Mouse (Mus musculus) left cerebral cortex, postnatal 36 days (tissue): ENCODE data around the gene Myo6. TPM values are rescaled to one million over a fixed set of nuclear protein-coding genes. Genes with fewer than 3 reads are reported as not detected.
"Not testable (repeated sequence)": the region's sequence is repeated elsewhere in the genome, so short reads cannot be mapped to it uniquely, and the experiment has no call there.

Experiments
- DNase-seq, 2 experiments: peaks; one replicate each; pipeline ENCODE4 v3.0.0; 2021 to 2022; ENCODE audit warnings: low spot score in 2 of 2, mixed read lengths in 1 of 2
- intact Hi-C: fragments of 180-260 bp; cut with DNase I; formaldehyde crosslinking; loops from one replicate; pipeline ENCODE4 v1.15.1; 2025
- total RNA-seq, 2 experiments: library from RNA; stranded (reverse); gene quantifications; 2 replicates each; pipeline ENCODE4 v1.2.3; 2021

Myo6 gene
- total RNA-seq, 2 experiments from 2014 or later = 59.6 to 70.8 TPM

GRCm38 (mm10) chr9:80280724-80281123, 115.9 kb downstream of the Myo6 start:
- DNase-seq = no peak
- intact Hi-C loops = no loop called here

- intact Hi-C loops = no loop called here
- no peak for DNase-seq
Measured at GRCm38 (mm10) chr9:80282426-80282825, 117.6 kb downstream of the Myo6 start.

GRCm38 (mm10) chr9:80284539-80285174, 119.8 kb downstream of the Myo6 start:
- DNase-seq = no peak
- intact Hi-C loops = no loop called here

GRCm38 (mm10) chr9:80286845-80287244, 122.0 kb downstream of the Myo6 start:
- intact Hi-C loops = no loop called here
- no peak for DNase-seq

- intact Hi-C loops = no loop called here
- no peak for DNase-seq
Measured at GRCm38 (mm10) chr9:80293056-80293584, 128.3 kb downstream of the Myo6 start.

- intact Hi-C loops = no loop called here
- DNase-seq = no peak
Measured at GRCm38 (mm10) chr9:80296086-80296485, 131.3 kb downstream of the Myo6 start.

- intact Hi-C loops = no loop called here
Measured at GRCm38 (mm10) chr9:80299031-80299430, 134.2 kb downstream of the Myo6 start.

GRCm38 (mm10) chr9:80303518-80303917, 138.7 kb downstream of the Myo6 start:
- no peak for DNase-seq
- intact Hi-C loops = loop anchor here (10.0 kb wide), 1 partner anchor 1321 kb away; no protein-coding TSS in a partner anchor

More at GRCm38 (mm10) chr9:80299031-80299430, 134.2 kb downstream of the Myo6 start:
- DNase-seq = no peak

- intact Hi-C loops = loop anchor here (10.0 kb wide), 1 partner anchor 1318 kb away; no protein-coding TSS in a partner anchor
- DNase-seq = no peak
Measured at GRCm38 (mm10) chr9:80306390-80306789, 141.6 kb downstream of the Myo6 start.

- intact Hi-C loops = loop anchor here (10.0 kb wide), 1 partner anchor 1318 kb away; no protein-coding TSS in a partner anchor
- peak; percentile 13 to 16 for DNase-seq
Measured at GRCm38 (mm10) chr9:80306853-80307252, 142.0 kb downstream of the Myo6 start.

- intact Hi-C loops = loop anchor here (10.0 kb wide), 1 partner anchor 1317 kb away; no protein-coding TSS in a partner anchor
- no peak for DNase-seq
Measured at GRCm38 (mm10) chr9:80307629-80308028, 142.8 kb downstream of the Myo6 start.

GRCm38 (mm10) chr9:80313610-80314009, 148.8 kb downstream of the Myo6 start:
- intact Hi-C loops = no loop called here
- DNase-seq = no peak

GRCm38 (mm10) chr9:80315922-80316321, 151.1 kb downstream of the Myo6 start:
- no peak for DNase-seq
- intact Hi-C loops = no loop called here

GRCm38 (mm10) chr9:80318027-80318426, 153.2 kb downstream of the Myo6 start:
- intact Hi-C loops = no loop called here
- DNase-seq = no peak

GRCm38 (mm10) chr9:80321051-80321887, 156.4 kb downstream of the Myo6 start:
- intact Hi-C loops, DNase-seq: not testable (repeated sequence)

GRCm38 (mm10) chr9:80332153-80332552, 167.3 kb downstream of the Myo6 start:
- intact Hi-C loops = loop anchor here (10.0 kb wide), 1 partner anchor 1293 kb away; no protein-coding TSS in a partner anchor
- DNase-seq = peak; percentile 26 to 31

GRCm38 (mm10) chr9:80333466-80333865, 168.6 kb downstream of the Myo6 start:
- intact Hi-C loops = loop anchor here (10.0 kb wide), 1 partner anchor 1291 kb away; no protein-coding TSS in a partner anchor
- DNase-seq = no peak

- DNase-seq = no peak
- intact Hi-C loops = loop anchor here (10.0 kb wide), 1 partner anchor 1291 kb away; no protein-coding TSS in a partner anchor
Measured at GRCm38 (mm10) chr9:80333998-80334605, 169.3 kb downstream of the Myo6 start.

- DNase-seq = no peak
- intact Hi-C loops = loop anchor here (10.0 kb wide), 1 partner anchor 1289 kb away; no protein-coding TSS in a partner anchor
Measured at GRCm38 (mm10) chr9:80335660-80336357, 171.0 kb downstream of the Myo6 start.
